Mouse (Mus musculus) kidney, postnatal 0 days (tissue): ENCODE results near the gene 3110040M04Rik. TPM values are rescaled to one million over a fixed set of nuclear protein-coding genes. Genes with fewer than 3 reads are reported as not detected.

Experiments used
- ATAC-seq: fragments of 200-750 bp; cut with Nextera tagmentation; replicated peaks from 2 replicates; pipeline ENCODE4 v1.8.0; 2017; ENCODE audit warnings: low read depth, moderate number of reproducible peaks, moderate TSS enrichment, moderate library complexity; ENCODE audit not compliant: low FRiP score
- DNase-seq: peaks from one replicate; pipeline ENCODE4 v3.0.0-alpha.2; 2016; ENCODE audit warnings: low spot score
- H3K27ac ChIP-seq: fragments of 300-500 bp; sonication (generic); 2 replicates; pipeline ENCODE4 v1.5.1; 2014; ENCODE audit warnings: mild to moderate bottlenecking
- H3K27me3 ChIP-seq: fragments of 300-500 bp; sonication (generic); 2 replicates; pipeline ENCODE4 v1.6.1; 2014; ENCODE audit warnings: low read length, mixed read lengths; ENCODE audit not compliant: insufficient read depth
- H3K36me3 ChIP-seq: fragments of 300-500 bp; sonication (generic); 2 replicates; pipeline ENCODE4 v1.6.1; 2014; ENCODE audit warnings: low read length, mixed read lengths; ENCODE audit not compliant: insufficient read depth
- H3K4me1 ChIP-seq: fragments of 300-500 bp; sonication (generic); replicated peaks from 2 replicates; pipeline ENCODE4 v1.6.1; 2014; ENCODE audit warnings: antibody characterized with exemption, low read length, mixed read lengths; ENCODE audit not compliant: insufficient read depth
- H3K4me2 ChIP-seq: fragments of 300-500 bp; sonication (generic); 2 replicates; pipeline ENCODE4 v1.6.1; 2014; ENCODE audit warnings: mild to moderate bottlenecking, low read length, moderate library complexity, mixed read lengths
- H3K4me3 ChIP-seq: fragments of 300-500 bp; sonication (generic); replicated peaks from 2 replicates; pipeline ENCODE4 v1.5.1; 2014; ENCODE audit warnings: low read depth, low read length
- H3K9ac ChIP-seq: fragments of 300-500 bp; sonication (generic); 2 replicates; pipeline ENCODE4 v1.6.1; 2014; ENCODE audit warnings: low read depth, low read length
- H3K9me3 ChIP-seq: fragments of 300-500 bp; sonication (generic); replicated peaks from 2 replicates; pipeline ENCODE4 v1.6.1; 2016; ENCODE audit warnings: low read length, inconsistent platforms, mixed read lengths
- CTCF ChIP-seq: IDR thresholded peaks from 2 replicates; pipeline ENCODE4 v1.5.1; 2016; ENCODE audit warnings: antibody characterized with exemption, low read depth, mild to moderate bottlenecking, moderate library complexity
- WGBS: fragments of 180-500 bp; shearing (Covaris S2); extraction: QIAGEN DNeasy Blood & Tissue Kit; methylation state at CpG from one replicate; pipeline ENCODE4 v1.1.7; 2014; 5-methylcytosine and 5-hydroxymethylcytosine counted together
- polyA plus RNA-seq: library from polyadenylated mRNA; unstranded; fragments of >200 nt; fragmentation: Nextera tagmentation; extraction: Ambion mirVana; gene quantifications from 2 replicates; pipeline ENCODE4 v1.2.1, GENCODE M21; 2015

Gene 3110040M04Rik
- polyA plus RNA-seq, 1 experiment from 2014 or later, result 0.92 TPM

DNA sequence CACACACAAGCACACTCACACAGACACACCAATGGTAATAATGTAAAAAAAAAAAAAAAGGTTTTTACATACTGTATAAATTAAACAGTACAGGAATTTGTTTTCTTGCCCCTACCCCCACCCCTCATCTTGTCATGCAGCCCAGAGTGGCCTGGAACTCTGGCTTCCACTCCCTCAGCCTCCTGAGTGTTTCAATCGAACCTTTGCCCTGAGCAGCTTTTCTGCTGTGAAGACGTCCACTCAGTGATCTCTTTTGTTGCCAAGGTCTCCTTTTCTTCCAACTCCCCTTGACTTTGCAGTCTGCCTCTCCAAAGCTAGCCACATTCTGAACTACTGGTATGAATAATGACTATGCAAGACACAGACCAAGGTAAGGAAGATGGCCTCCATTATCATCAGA lies 41.9 kb downstream of the 3110040M04Rik start:
- H3K9me3 ChIP-seq, result no peaks in the 10 kb centered on the region
- no peaks in the 10 kb centered on the region for H3K27me3 ChIP-seq
- 52% methylated on average over 2 of the region's 2 CpGs for WGBS
- TF ChIP-seq CTCF, result no peak
- H3K36me3 ChIP-seq, result no peaks in the 10 kb centered on the region
- no peak overlapping the region for H3K27ac ChIP-seq
- H3K4me2 ChIP-seq, result no peak overlapping the region
- H3K9ac ChIP-seq, result no peak overlapping the region
- no peak for ATAC-seq
- DNase-seq, result no peak
- H3K4me1 ChIP-seq, result peaks cover 4% of the 10 kb centered on the region; the same call in 1 of the 2 replicates
- no peak overlapping the region for H3K4me3 ChIP-seq

DNA sequence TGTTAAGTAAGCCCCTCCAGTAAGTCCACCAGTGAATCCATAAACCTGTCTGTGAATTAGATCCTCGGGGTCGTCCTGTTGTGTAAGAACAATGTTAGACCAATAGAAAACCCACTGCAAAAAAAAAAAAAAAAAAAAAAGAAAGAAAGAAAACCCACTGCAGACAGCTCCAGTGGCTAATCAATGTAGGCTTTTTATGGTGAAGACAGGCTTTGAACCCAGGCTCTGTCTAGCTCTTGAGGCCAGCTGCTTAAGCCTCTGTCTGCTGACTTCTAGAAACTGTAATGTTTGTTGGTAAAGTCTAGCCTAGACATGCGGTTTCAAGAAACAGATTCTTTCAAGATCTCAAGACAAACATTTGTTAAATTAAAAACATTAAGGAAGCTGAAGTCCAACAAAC lies 46.2 kb downstream of the 3110040M04Rik start:
- no peak for ATAC-seq
- TF ChIP-seq CTCF, result no peak
- Histone ChIP-seq H3K27me3 (no peaks in the 10 kb centered on the region), H3K36me3 (no peaks in the 10 kb centered on the region), H3K9me3 (no peaks in the 10 kb centered on the region), H3K4me3 (no peak overlapping the region), H3K4me2 (no peak overlapping the region), H3K9ac (no peak overlapping the region), H3K27ac (no peak overlapping the region), H3K4me1 (peaks cover 7% of the 10 kb centered on the region; the same call in 1 of the 2 replicates)
- WGBS, result 89% methylated on average over 3 of the region's 3 CpGs
- DNase-seq, result no peak

DNA sequence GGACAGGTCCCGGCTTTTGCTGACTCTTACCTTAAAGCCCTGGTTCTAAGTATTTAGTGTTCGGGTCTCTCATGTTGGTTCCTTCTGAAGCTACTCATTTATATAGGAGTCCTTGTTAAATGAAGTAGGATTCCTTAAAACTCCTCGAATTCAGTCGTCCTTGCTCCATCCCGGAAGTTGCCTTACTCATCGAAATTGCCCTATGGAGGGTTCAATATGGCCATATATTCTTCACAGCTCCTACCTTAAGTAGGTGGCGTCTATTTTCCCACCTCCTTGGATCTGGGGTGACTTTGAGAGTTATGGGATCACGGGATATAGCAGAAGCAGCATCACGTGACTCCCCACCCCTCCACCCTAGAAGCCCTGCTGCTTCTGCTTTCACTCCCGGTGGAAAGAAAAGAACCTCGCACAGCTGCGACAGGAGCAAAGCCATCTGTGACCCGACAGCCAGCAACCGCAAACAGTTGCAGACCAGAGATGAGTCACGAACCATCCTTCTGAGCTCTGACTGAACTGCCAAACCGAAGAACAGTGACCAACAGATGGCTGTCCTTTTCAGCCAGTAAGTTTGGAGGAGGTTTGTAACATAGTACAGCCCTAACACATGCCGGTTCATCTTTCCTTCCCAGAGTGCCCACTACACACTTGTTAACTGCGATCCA lies 46.7 kb downstream of the 3110040M04Rik start:
- Histone ChIP-seq H3K4me3 (0 out of 2 replicates have a peak overlapping the region, but pooled peaks have one; percentile 7), H3K4me1 (peaks cover 7% of the 10 kb centered on the region; the same call in 1 of the 2 replicates), H3K9ac (no peak overlapping the region), H3K9me3 (no peaks in the 10 kb centered on the region), H3K27me3 (no peaks in the 10 kb centered on the region), H3K4me2 (peak overlapping the region; percentile 47), H3K27ac (no peak overlapping the region), H3K36me3 (no peaks in the 10 kb centered on the region)
- DNase-seq (peak; percentile 75), ATAC-seq (peak; percentile 76)
- 37% methylated on average over 18 of the region's 18 CpGs for WGBS
- no peak for TF ChIP-seq CTCF

DNA sequence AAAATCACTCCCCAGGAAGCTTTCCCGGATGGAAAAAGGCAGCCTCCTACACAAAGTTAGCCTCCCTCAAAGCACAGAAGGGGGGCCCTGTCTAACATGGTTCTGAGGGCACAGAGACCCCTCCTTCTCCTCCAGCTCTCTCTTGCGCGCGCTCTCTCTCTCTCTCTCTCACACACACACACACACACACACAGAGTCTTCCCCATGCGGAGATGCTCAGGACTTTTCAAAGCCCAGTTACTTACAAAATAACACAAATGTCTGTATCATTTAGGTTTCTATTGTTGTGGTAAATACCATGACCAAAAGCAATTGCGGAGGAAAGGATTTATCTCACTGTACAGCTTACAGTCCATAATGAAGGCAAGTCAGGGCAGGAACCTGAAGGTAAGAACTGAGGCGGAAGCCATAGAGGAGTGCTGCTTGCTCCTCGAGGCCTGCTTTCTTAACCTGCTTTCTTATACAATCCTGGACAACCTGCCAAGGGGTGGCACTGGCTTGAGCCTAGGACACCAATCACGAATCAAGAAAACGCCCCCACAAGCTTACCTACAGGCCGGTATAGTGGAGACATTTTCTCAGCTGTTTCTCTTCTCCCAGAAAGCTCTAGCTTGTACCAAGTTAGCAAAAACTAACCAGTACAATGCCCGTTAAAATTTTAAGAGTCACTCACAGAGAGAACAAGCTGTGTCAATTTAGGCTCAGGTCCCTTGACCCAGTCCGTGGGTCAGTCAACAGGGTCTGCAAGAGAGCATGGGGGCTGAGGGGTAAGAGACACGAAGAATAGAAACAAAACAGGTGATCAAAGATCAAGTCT lies 47.5 kb downstream of the 3110040M04Rik start:
- ATAC-seq (no peak), DNase-seq (no peak)
- H3K4me3 ChIP-seq, result no peak overlapping the region
- no peak overlapping the region for H3K9ac ChIP-seq
- H3K4me2 ChIP-seq, result peak overlapping the region; percentile 47; the same call in 1 of the 2 replicates
- no peak overlapping the region for H3K27ac ChIP-seq
- no peak for TF ChIP-seq CTCF
- 67% methylated on average over 14 of the region's 14 CpGs for WGBS
- no peaks in the 10 kb centered on the region for H3K27me3 ChIP-seq
- H3K4me1 ChIP-seq, result peaks cover 7% of the 10 kb centered on the region; the same call in 1 of the 2 replicates
- no peaks in the 10 kb centered on the region for H3K9me3 ChIP-seq
- no peaks in the 10 kb centered on the region for H3K36me3 ChIP-seq

Other genes with a start within 250 kb of the 3110040M04Rik start
- gene Hmcn1, start 210.7 kb upstream of the 3110040M04Rik start, polyA plus RNA-seq, result 27.8 and 31.6 TPM in 2 replicates
- gene Gm47985, start 21.6 kb upstream of the 3110040M04Rik start, polyA plus RNA-seq, result 0.46 and 0.56 TPM in 2 replicates
- 0.61 and 0.80 TPM in 2 replicates for gene Gm8947, start 11.7 kb upstream of the 3110040M04Rik start, polyA plus RNA-seq
- gene Gm47995, start 5.7 kb upstream of the 3110040M04Rik start, polyA plus RNA-seq, result 0.29 and 0.32 TPM in 2 replicates
- gene Gm47996, start 6.0 kb downstream of the 3110040M04Rik start, polyA plus RNA-seq, result 0.28 and 0.41 TPM in 2 replicates
- gene Ivns1abp, start 140.4 kb downstream of the 3110040M04Rik start, polyA plus RNA-seq, result 432 and 474 TPM in 2 replicates
- 33.2 and 34.2 TPM in 2 replicates for gene Swt1, start 224.3 kb downstream of the 3110040M04Rik start, polyA plus RNA-seq
- gene Trmt1l, start 224.4 kb downstream of the 3110040M04Rik start, polyA plus RNA-seq, result 27.9 and 29.6 TPM in 2 replicates